Mouse (Mus musculus) kidney, embryonic 15.5 days (tissue): Measurements from ENCODE around the gene Pds5a. TPM values are rescaled to one million over a fixed set of nuclear protein-coding genes. Genes with fewer than 3 reads are reported as not detected.

Experiments used
- ATAC-seq: fragments of 200-750 bp; cut with Nextera tagmentation; replicated peaks from 2 replicates; pipeline ENCODE4 v1.8.0; 2017; ENCODE audit warnings: moderate TSS enrichment; ENCODE audit not compliant: low FRiP score
- H3K27ac ChIP-seq: fragments of 300-500 bp; sonication (generic); 2 replicates; pipeline ENCODE4 v1.5.1; 2015; ENCODE audit warnings: mild to moderate bottlenecking, inconsistent platforms
- H3K27me3 ChIP-seq: fragments of 300-500 bp; sonication (generic); 2 replicates; pipeline ENCODE4 v1.6.1; 2015; ENCODE audit warnings: inconsistent platforms
- H3K36me3 ChIP-seq: fragments of 300-500 bp; sonication (generic); 2 replicates; pipeline ENCODE4 v1.6.1; 2015; ENCODE audit warnings: inconsistent platforms
- H3K4me1 ChIP-seq: fragments of 300-500 bp; sonication (generic); 2 replicates; pipeline ENCODE4 v1.6.1; 2015; ENCODE audit warnings: inconsistent platforms
- H3K4me2 ChIP-seq: fragments of 300-500 bp; sonication (generic); 2 replicates; pipeline ENCODE4 v1.6.1; 2015; ENCODE audit warnings: moderate library complexity, mild to moderate bottlenecking, inconsistent platforms
- H3K4me3 ChIP-seq: fragments of 300-500 bp; sonication (generic); replicated peaks from 2 replicates; pipeline ENCODE4 v1.5.1; 2015; ENCODE audit warnings: mild to moderate bottlenecking, inconsistent platforms
- H3K9ac ChIP-seq: fragments of 300-500 bp; sonication (generic); 2 replicates; pipeline ENCODE4 v1.6.1; 2015; ENCODE audit warnings: mild to moderate bottlenecking, inconsistent platforms
- H3K9me3 ChIP-seq: fragments of 300-500 bp; sonication (generic); replicated peaks from 2 replicates; pipeline ENCODE4 v1.6.1; 2016; ENCODE audit warnings: inconsistent platforms
- WGBS: fragments of 180-500 bp; shearing (Covaris S2); methylation state at CpG from one replicate; pipeline ENCODE4 v1.1.7; 2015; ENCODE audit warnings: mixed read lengths; 5-methylcytosine and 5-hydroxymethylcytosine counted together
- polyA plus RNA-seq: library from polyadenylated mRNA; unstranded; fragments of >200 nt; fragmentation: Nextera tagmentation; extraction: Ambion mirVana; gene quantifications from 2 replicates; pipeline ENCODE4 v1.2.1, GENCODE M21; 2015

Pds5a gene
- polyA plus RNA-seq, 1 experiment from 2014 or later, result 66.8 TPM

DNA sequence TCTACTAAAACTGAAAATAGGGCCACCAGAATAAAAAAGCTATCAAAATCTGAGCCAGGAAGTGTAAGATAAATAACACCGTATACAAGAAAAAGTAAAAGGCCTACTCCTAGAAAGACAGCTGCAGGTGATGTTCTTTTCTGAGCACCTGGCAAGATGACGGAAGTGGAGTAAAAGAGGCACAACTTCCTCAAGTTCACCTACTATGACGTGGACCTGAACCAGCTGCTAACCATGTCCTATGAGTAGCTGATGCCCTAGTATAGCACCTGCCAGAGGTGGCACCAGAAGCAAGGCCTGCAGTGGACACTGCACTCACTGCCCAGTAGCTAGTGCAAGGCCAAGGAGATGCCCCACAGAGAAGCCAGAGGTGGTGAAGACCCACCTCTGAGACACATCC is 9.3 kb downstream of the Pds5a start:
- peaks cover 4% of the 10 kb centered on the region; the same call in 1 of the 2 replicates for H3K4me1 ChIP-seq
- no peak overlapping the region for H3K4me3 ChIP-seq
- no peak overlapping the region for H3K4me2 ChIP-seq
- H3K36me3 ChIP-seq, result peaks cover 41% of the 10 kb centered on the region
- WGBS, result 88% methylated on average over 3 of the region's 3 CpGs
- H3K9ac ChIP-seq, result no peak overlapping the region
- no peak for ATAC-seq
- no peak overlapping the region for H3K27ac ChIP-seq
- no peaks in the 10 kb centered on the region for H3K9me3 ChIP-seq
- H3K27me3 ChIP-seq, result no peaks in the 10 kb centered on the region

DNA sequence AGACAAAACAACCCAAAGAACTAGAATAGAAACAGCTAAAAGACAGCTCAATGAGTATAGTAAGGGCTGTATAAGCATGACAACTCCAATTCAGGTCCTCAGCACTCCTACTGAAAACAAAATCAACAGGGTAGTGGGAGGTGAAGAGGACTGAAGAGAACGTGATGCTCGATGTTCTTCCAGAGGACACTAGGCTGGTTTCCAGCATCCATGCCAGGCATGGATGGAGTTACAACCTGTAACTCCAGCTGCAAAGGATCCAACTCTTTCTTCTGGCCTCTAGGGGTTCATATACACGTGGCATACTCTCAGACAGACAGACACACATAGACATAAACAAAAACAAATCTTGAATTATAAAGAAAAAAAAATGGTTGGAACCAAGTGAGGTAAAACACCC is 11.3 kb downstream of the Pds5a start:
- H3K9ac ChIP-seq, result no peak overlapping the region

DNA sequence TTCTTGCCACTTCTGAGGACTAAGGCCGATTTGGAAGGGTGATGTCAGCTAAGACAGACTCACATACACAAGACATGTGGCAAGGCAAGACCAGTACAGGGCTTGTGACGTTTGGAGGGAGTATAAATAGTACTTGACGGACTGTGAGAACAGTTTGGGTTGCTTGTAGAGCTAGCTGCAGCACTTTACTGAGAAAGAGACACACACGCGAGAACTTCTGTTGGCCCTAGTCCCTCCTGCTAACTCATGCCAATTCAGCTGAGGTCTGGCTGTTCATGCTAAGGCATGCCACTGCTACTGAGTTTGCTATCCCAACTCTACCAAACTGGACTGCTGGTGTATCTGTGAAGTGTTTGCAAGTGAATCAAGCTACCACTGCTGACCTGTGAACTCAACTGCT is 19.2 kb downstream of the Pds5a start:
- 95% methylated on average over 5 of the region's 5 CpGs for WGBS
- Histone ChIP-seq H3K4me2 (no peak overlapping the region), H3K9me3 (no peaks in the 10 kb centered on the region), H3K4me3 (no peak overlapping the region), H3K27ac (no peak overlapping the region), H3K4me1 (no peaks in the 10 kb centered on the region), H3K27me3 (no peaks in the 10 kb centered on the region), H3K9ac (no peak overlapping the region), H3K36me3 (peaks cover 53% of the 10 kb centered on the region)
- ATAC-seq, result no peak

More for the DNA sequence above, 11.3 kb downstream of the Pds5a start:
- WGBS, result 68% methylated on average over 3 of the region's 3 CpGs
- Histone ChIP-seq H3K27me3 (no peaks in the 10 kb centered on the region), H3K27ac (no peak overlapping the region), H3K36me3 (peaks cover 30% of the 10 kb centered on the region), H3K4me1 (peaks cover 4% of the 10 kb centered on the region; the same call in 1 of the 2 replicates), H3K4me2 (no peak overlapping the region), H3K9me3 (no peaks in the 10 kb centered on the region), H3K4me3 (no peak overlapping the region)
- no peak for ATAC-seq

DNA sequence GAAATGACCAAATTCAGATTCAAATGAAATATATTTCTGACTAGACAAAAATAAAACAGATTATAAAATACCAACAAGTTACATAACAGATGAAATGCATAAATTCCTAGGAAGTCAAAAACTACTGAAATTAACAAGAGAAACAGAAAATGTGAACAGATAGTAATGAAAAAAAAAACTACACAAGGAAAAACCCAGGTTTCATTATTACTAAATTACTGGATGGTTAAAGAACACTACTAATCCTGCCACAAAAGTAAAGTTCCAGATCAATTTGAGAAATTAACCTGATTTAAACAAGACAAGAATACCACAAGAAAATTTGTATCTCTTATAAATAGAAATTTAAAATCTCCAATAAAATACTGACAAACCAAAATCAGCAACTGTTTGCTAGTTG is 25.9 kb downstream of the Pds5a start:
- no peak overlapping the region for H3K4me3 ChIP-seq
- ATAC-seq, result no peak
- no peak overlapping the region for H3K4me2 ChIP-seq
- H3K9ac ChIP-seq, result no peak overlapping the region
- peaks cover 41% of the 10 kb centered on the region for H3K36me3 ChIP-seq
- H3K9me3 ChIP-seq, result no peaks in the 10 kb centered on the region
- H3K27me3 ChIP-seq, result no peaks in the 10 kb centered on the region
- H3K4me1 ChIP-seq, result no peaks in the 10 kb centered on the region
- H3K27ac ChIP-seq, result no peak overlapping the region

DNA sequence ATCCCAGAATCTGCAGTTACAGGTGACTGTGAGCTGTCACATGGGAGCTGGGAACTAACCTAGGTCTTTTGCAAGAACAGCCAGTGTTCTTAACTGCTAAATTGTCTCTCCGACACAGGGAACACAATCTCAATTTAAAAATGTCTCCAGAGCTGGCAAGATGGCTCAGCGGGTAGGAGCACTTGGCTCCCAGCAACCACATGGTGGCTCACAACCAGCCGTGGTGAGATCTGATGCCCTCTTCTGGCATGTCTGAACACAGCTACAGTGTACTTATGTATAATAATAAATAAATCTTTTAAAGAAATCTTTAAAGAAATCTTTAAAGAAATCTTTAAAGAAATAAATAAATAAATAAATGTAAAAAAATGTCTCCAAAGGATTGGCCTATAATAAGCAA is 30.4 kb downstream of the Pds5a start:
- Histone ChIP-seq H3K4me1 (no peaks in the 10 kb centered on the region), H3K9me3 (no peaks in the 10 kb centered on the region), H3K27ac (no peak overlapping the region), H3K4me2 (no peak overlapping the region), H3K9ac (no peak overlapping the region), H3K36me3 (peaks cover 15% of the 10 kb centered on the region), H3K27me3 (no peaks in the 10 kb centered on the region), H3K4me3 (no peak overlapping the region)
- no peak for ATAC-seq
- 82% methylated on average over 3 of the region's 3 CpGs for WGBS

DNA sequence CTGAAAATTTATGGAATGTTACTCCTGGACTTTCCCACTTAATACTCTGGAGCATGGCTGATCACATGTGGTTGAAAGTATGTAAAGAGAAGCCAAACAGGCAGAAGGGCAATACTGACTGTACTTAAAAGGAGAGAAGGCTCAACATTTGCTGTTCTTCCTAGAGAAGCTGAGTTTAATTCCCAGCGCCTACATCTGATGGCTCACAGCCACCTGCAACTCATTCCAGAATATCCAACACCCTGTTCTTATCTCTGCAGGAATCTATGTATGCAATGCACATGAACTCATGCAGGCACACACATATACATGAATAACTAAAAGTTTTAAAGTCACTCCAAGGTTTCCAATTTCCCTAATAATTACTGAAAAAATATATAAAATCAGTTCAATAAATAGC is 32.7 kb downstream of the Pds5a start:
- Histone ChIP-seq H3K27me3 (no peaks in the 10 kb centered on the region), H3K9ac (no peak overlapping the region), H3K4me1 (no peaks in the 10 kb centered on the region), H3K36me3 (peaks cover 28% of the 10 kb centered on the region), H3K4me3 (no peak overlapping the region), H3K27ac (no peak overlapping the region), H3K4me2 (no peak overlapping the region), H3K9me3 (no peaks in the 10 kb centered on the region)
- WGBS, result 78% methylated on average over 1 of the region's 1 CpGs
- no peak for ATAC-seq

DNA sequence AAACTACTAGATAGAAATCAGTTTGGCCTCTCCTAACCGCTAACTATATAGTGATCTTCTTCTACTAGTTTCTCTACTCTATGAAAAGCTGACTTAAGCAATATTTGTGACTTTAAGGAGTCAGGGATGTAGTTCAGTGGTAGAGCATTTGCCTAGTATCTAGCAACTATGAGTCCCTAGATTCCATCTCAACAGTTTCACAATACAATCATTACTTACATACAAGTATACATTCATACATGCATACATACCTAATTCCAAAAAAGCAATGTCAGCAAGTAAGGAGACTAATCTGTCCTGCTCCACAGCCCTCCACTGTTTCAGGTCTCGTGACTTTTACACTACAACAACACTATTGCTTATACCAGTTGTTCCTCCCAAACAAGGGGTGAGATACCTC is 36.1 kb downstream of the Pds5a start:
- Histone ChIP-seq H3K4me3 (no peak overlapping the region), H3K27ac (no peak overlapping the region), H3K36me3 (peaks cover 44% of the 10 kb centered on the region), H3K9ac (no peak overlapping the region), H3K9me3 (no peaks in the 10 kb centered on the region), H3K4me1 (no peaks in the 10 kb centered on the region), H3K27me3 (no peaks in the 10 kb centered on the region), H3K4me2 (no peak overlapping the region)
- 91% methylated on average over 2 of the region's 2 CpGs for WGBS
- ATAC-seq, result no peak

DNA sequence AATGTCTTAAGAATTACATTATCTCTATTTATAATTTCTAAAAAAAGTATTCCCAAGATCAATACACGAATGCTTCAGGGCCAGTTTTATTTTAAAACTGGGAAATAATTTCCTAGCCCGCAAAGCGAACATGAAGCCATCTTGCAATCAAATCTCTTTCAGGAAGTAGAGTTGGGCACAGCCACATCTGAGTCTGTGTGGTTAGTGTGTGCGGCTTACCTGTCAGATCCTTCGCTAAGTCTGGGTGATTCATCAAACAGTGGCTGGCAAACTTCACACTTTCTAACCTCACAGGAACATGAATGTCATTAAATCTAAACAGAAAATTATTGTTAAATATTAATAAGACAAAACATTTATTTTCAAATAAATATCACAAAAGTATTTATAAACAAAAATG is 44.3 kb downstream of the Pds5a start:
- Histone ChIP-seq H3K4me1 (no peaks in the 10 kb centered on the region), H3K4me2 (no peak overlapping the region), H3K9ac (no peak overlapping the region), H3K4me3 (no peak overlapping the region), H3K9me3 (no peaks in the 10 kb centered on the region), H3K36me3 (peaks cover 81% of the 10 kb centered on the region), H3K27ac (no peak overlapping the region), H3K27me3 (no peaks in the 10 kb centered on the region)
- WGBS, result 94% methylated on average over 5 of the region's 5 CpGs
- ATAC-seq, result no peak

DNA sequence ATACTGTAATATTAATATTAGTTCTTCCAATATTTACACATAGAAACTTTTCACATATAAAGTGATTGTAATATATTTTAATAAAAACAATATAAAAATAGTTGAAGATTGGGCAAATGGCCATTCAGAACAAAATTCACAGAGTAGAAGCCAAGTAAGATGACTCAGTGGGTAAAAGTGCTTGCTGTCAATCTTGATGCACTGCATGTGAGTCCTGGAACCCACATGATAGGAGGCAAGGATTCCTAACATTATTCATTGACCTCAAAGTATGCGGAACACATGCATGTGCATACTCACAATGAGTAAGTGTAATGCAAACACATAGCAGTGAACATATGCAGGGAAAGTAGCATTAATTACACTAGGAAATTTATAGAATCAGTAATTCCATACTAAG is 59.2 kb downstream of the Pds5a start:
- H3K4me3 ChIP-seq, result no peak overlapping the region
- no peaks in the 10 kb centered on the region for H3K27me3 ChIP-seq
- peaks cover 77% of the 10 kb centered on the region for H3K36me3 ChIP-seq
- no peak for ATAC-seq
- no peak overlapping the region for H3K27ac ChIP-seq
- no peaks in the 10 kb centered on the region for H3K9me3 ChIP-seq
- H3K9ac ChIP-seq, result no peak overlapping the region
- no peaks in the 10 kb centered on the region for H3K4me1 ChIP-seq
- no peak overlapping the region for H3K4me2 ChIP-seq
- WGBS, result 98% methylated on average over 1 of the region's 1 CpGs

DNA sequence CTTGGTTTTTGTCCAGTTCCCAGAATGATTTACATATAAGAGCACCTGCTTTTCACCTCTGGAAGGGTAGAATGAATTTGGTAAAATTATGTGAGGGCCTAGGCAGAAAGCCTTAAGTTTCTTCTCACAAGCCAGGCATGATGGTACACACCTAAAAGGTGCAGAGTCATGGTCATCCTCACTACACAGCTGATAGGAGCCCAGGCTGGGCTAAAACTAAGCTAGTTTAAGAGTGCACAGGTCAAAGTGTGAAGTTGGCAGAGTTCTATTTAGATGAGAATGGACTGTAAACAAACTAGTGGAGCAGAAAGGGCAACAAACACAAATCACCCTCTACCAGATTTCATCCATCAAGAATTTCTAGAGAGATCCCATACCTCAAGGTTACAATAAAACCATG is 73.7 kb downstream of the Pds5a start:
- no peaks in the 10 kb centered on the region for H3K4me1 ChIP-seq
- no peak for ATAC-seq
- H3K9me3 ChIP-seq, result no peaks in the 10 kb centered on the region
- H3K4me2 ChIP-seq, result no peak overlapping the region
- H3K9ac ChIP-seq, result no peak overlapping the region
- H3K27me3 ChIP-seq, result no peaks in the 10 kb centered on the region
- no peak overlapping the region for H3K27ac ChIP-seq
- no peak overlapping the region for H3K4me3 ChIP-seq
- peaks cover 76% of the 10 kb centered on the region for H3K36me3 ChIP-seq

DNA sequence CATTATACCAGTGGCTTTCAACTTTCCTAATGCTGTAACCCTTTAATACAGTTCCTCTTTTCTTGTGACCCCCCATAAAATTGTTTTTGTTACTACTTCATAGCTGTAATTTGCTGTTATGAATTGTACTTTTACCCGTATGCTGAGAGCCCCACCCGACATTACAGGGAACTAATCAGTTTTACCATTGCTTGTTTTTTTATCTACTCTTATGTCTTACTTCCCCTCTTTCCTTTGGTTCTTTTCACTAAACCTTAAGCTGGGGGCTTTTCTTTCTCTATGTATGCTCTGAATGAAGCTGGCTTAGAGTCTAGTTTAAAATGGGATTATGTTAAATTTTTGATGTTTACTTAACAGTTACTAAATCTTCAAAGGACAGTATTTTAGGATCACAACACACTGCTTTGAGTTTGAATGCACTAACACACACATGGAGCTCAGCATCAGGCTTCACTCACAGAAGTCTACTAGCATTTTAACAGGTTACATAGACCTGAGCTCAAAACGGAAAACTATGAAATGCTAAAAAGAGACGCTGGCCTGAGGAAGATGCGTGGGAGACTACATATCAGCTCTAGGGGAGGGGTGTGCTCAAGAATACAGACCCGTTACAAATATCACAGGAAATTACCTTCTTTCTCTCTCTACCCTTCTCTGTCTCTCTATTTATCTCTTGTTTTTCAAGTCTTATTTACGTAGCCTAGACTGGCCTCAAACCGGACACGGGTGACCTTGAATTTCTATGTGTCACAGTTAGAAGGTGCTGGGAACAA is 84.7 kb downstream of the Pds5a start:
- Histone ChIP-seq H3K36me3 (peaks cover 78% of the 10 kb centered on the region), H3K4me1 (no peaks in the 10 kb centered on the region), H3K4me2 (no peak overlapping the region), H3K9ac (no peak overlapping the region), H3K4me3 (no peak overlapping the region), H3K27me3 (no peaks in the 10 kb centered on the region), H3K27ac (no peak overlapping the region), H3K9me3 (no peaks in the 10 kb centered on the region)
- ATAC-seq, result no peak
- 81% methylated on average over 9 of the region's 9 CpGs for WGBS

DNA sequence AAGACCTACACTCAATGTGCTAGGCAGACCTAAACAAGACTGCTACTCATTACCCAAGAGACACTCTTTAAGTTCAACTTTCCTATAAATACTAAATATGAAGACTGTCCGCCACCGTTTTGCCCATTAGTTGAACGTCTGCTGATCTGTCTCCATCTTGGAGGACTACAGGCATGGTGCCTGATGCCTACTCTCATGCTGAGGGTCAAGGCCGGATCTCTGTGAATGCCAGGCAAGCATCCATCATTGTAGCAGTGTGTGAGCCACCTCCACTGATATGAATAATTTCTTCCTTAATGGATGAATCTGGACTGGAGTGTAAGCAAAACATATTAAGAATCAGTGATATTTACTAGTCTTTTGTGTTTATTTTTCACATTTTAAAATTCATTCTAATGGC is 87.5 kb downstream of the Pds5a start:
- 86% methylated on average over 4 of the region's 4 CpGs for WGBS
- no peak overlapping the region for H3K9ac ChIP-seq
- H3K4me2 ChIP-seq, result no peak overlapping the region
- peaks cover 60% of the 10 kb centered on the region for H3K36me3 ChIP-seq
- no peaks in the 10 kb centered on the region for H3K27me3 ChIP-seq
- ATAC-seq, result no peak
- no peaks in the 10 kb centered on the region for H3K4me1 ChIP-seq
- no peaks in the 10 kb centered on the region for H3K9me3 ChIP-seq
- H3K4me3 ChIP-seq, result no peak overlapping the region
- no peak overlapping the region for H3K27ac ChIP-seq

DNA sequence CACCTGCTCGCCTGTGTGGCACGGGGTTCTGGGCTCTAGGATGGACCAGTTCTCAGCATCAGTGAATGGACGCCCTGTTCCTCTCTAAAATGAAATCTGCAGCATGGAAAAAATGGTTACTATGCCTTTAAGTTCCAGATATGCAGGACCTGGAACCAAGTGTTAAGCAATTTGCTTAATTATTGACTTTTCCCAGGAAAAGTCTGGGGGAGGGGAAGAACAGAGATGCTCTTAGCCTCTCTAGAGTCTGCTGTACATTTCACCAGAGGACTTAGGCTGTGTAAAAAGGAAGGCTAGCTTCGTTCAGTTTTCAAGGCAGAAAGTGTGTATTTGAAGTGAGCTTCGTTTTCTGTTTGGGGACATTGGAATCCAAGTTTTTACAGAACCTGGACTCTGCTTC is 88.3 kb downstream of the Pds5a start:
- 0 out of 2 replicates have a peak, but pooled peaks have one; percentile 49 for ATAC-seq
- Histone ChIP-seq H3K9me3 (no peaks in the 10 kb centered on the region), H3K4me3 (no peak overlapping the region), H3K27me3 (no peaks in the 10 kb centered on the region), H3K4me1 (no peaks in the 10 kb centered on the region), H3K4me2 (no peak overlapping the region), H3K36me3 (peaks cover 55% of the 10 kb centered on the region), H3K27ac (no peak overlapping the region), H3K9ac (no peak overlapping the region)
- 79% methylated on average over 5 of the region's 5 CpGs for WGBS
